Mouse (Mus musculus) Patski (cell line): ENCODE results near the gene Des. TPM values are rescaled to one million over a fixed set of nuclear protein-coding genes. Genes with fewer than 3 reads are reported as not detected.

ENCODE experiments used
- ATAC-seq: fragments of 100-300 bp; one replicate; pipeline ENCODE4 v1.8.0; 2021
- CTCF ChIA-PET: fragments of 350-600 bp; sonication (Branson Sonifier 250); formaldehyde crosslinking; loops from one replicate; lab custom pipeline; 2022; ENCODE audit warnings: inconsistent platforms; lab: Charles Lee
- POLR2A ChIA-PET: fragments of 350-600 bp; sonication (Branson Sonifier 250); formaldehyde crosslinking; loops from one replicate; lab custom pipeline; 2022; ENCODE audit warnings: antibody characterized with exemption, inconsistent platforms; lab: Charles Lee
- DNase-seq: peaks from one replicate; pipeline ENCODE4 v3.0.0-alpha.2; 2011; ENCODE audit warnings: low read depth, low spot score
- H3K27me3 ChIP-seq: fragments of 371-371 bp; one replicate; pipeline ENCODE4 v1.5.1; 2021
- CTCF ChIP-seq: fragments of 100-300 bp; IDR thresholded peaks from one replicate; pipeline ENCODE4 v1.5.1; 2021
- in situ Hi-C: fragments of 300-500 bp; cut with MboI; formaldehyde crosslinking; loops from 3 replicates; pipeline ENCODE4 v1.11.1; 2018; ENCODE audit warnings: low pct_unique_long_range_greater_than_20kb, mixed read lengths
- polyA plus RNA-seq: library from polyadenylated mRNA; unstranded; gene quantifications from one replicate; pipeline ENCODE4 v1.2.3, GENCODE M21; 2021

Des gene
- polyA plus RNA-seq, result 0.23 TPM

DNA sequence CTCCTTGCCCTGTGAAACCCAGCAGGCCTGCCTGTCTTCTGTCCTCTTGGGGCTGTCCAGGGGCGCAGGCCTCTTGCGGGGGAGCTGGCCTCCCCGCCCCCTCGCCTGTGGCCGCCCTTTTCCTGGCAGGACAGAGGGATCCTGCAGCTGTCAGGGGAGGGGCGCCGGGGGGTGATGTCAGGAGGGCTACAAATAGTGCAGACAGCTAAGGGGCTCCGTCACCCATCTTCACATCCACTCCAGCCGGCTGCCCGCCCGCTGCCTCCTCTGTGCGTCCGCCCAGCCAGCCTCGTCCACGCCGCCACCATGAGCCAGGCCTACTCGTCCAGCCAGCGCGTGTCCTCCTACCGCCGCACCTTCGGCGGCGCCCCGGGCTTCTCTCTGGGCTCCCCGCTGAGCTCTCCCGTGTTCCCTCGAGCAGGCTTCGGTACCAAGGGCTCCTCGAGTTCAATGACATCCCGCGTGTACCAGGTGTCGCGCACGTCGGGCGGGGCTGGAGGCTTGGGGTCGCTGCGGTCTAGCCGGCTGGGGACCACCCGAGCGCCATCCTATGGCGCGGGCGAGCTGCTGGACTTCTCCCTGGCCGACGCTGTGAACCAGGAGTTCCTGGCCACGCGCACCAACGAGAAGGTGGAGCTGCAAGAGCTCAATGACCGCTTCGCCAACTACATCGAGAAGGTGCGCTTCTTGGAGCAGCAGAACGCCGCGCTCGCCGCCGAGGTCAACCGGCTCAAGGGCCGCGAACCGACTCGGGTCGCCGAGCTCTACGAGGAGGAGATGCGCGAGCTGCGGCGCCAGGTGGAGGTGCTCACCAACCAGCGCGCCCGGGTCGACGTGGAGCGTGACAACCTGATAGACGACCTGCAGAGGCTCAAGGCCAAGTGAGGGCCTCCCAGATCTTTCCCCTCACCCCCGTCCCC is at the start of gene Des:
Gene Des, plus strand, starts transcription at position 218 of the 920 bp plus-strand sequence.
- TF ChIP-seq CTCF, result no peak
- POLR2A ChIA-PET, result no interaction called here
- in situ Hi-C loops, result no loop called here
- CTCF ChIA-PET, result interaction anchor here (1.2 to 1.8 kb wide), 2 partner anchors 10 to 17 kb away, joined by 4 to 5 read pairs; no protein-coding TSS in a partner anchor
- ATAC-seq (no peak), DNase-seq (no peak)
- H3K27me3 ChIP-seq, result no peaks in the 10 kb centered on the region

DNA sequence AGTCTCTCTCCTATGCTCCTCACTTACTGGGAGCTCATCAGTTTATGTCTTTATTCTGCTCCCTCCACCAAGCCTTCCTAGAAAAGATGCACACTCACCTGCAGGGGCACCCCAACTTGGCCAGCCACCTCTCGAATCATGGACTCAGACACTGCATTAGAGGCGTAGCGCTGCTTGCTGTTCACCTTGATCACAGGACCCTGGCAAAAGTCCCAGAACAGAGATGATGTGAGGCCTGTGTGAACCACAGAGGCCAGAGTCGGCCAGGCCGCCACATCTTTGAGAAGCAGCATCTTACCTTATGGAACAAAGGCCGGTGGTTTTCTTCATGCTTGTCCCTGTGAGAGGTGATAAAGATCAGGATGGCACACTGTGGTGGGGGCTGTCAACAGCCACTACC is 48.4 kb upstream of the Des start:
- ChIA-PET POLR2A (no interaction called here), CTCF (interaction anchor here (1.5 kb wide), 1 partner anchor 9 kb away, joined by 4 read pairs; no protein-coding TSS in a partner anchor)
- in situ Hi-C loops, result no loop called here
- no peak for TF ChIP-seq CTCF
- no peak for DNase-seq
- no peak for ATAC-seq
- H3K27me3 ChIP-seq, result no peaks in the 10 kb centered on the region

DNA sequence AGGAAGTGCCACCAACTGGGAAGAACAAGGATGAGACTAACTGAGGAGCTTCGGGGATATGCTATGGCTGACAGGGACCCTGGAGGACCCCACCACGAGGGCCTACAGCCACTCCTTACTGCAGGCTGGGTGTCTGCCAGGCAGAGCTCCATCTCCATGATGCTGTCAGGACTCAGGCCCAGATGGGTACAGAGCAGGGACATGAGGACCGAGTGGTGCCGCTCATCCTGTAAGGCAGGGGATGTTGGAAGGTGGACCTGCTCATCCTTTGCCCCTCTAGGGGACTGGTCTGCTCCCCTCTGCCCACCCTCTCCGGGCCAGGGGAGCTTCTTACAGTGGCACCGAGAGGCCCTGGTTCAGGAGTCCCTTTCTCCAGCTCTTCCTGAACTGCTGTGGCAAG is 45.1 kb upstream of the Des start:
- DNase-seq, result no peak
- no peak for TF ChIP-seq CTCF
- no peak for ATAC-seq
- no peaks in the 10 kb centered on the region for H3K27me3 ChIP-seq
- ChIA-PET CTCF (no interaction called here), POLR2A (no interaction called here)
- in situ Hi-C loops, result no loop called here

DNA sequence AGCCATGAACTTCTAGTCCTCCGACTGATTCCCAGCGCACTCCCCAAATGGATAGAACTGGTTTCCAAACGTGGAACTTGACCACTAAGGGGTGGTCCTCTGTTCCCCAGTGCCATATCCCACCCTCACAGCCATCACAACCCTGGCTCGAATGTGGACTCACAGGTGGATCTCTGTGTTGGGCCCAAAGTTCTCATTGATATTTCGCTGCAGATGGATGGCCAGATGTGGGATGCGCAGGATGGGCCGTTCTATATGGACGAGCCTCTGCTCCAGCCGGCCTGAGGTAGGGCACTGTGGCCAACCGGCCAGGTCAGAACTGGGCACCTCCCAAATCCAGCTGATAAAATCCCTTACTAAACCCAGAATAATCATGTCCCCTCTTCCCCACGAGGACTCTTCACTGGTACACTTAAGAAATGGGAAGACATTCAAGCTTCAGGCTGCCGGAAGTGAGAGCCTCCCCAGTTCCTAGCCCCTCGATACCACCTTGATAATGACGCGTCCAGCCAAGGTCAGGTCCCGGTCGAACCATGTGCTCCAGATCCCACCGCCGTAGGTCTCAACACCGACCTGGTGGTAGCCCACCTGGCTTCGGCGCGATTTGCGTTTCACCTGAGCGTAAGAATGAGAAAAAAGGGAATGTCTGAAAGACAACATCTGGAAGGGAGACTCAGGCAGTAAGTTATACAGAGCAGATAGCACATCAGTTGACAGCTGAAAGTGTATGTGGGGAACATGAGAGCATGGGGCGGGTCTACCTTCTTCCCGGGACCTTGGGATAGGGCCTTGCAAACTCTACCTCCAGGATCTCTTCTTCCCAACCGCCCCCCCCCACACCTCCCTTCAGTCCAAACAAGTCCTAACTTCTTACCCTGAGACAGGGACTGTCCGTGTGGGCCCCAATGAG is 44.4 kb upstream of the Des start:
- no peak for TF ChIP-seq CTCF
- ATAC-seq, result no peak
- no peak for DNase-seq
- in situ Hi-C loops, result no loop called here
- CTCF ChIA-PET, result no interaction called here
- POLR2A ChIA-PET, result no interaction called here
- H3K27me3 ChIP-seq, result no peaks in the 10 kb centered on the region

DNA sequence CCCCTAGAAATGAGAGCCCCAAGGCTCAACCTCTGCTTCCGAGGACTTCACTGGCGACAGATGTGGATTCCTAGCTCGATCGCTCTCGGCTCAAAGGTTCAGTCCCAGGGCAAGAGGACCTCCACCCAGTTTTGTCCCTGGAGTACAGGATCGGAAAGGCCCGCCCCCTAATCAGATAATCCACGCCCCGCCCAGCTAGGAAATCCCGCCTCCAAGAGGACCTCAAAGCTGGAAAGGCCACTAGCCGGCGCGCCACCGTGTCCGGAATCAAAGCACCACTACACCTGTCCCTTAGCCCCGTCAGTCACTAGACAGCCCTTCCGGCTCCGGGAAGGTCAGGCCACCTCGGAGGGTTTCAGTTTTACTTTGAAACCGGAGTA is 43.3 kb upstream of the Des start:
- peak; percentile 45 for ATAC-seq
- ChIA-PET POLR2A (no interaction called here), CTCF (interaction anchor here (1.6 to 2.5 kb wide), 3 partner anchors 13 to 151 kb away, joined by 5 to 22 read pairs (median 7); no protein-coding TSS in a partner anchor)
- in situ Hi-C loops, result no loop called here
- DNase-seq, result peak; percentile 27
- no peak for TF ChIP-seq CTCF
- no peaks in the 10 kb centered on the region for H3K27me3 ChIP-seq

DNA sequence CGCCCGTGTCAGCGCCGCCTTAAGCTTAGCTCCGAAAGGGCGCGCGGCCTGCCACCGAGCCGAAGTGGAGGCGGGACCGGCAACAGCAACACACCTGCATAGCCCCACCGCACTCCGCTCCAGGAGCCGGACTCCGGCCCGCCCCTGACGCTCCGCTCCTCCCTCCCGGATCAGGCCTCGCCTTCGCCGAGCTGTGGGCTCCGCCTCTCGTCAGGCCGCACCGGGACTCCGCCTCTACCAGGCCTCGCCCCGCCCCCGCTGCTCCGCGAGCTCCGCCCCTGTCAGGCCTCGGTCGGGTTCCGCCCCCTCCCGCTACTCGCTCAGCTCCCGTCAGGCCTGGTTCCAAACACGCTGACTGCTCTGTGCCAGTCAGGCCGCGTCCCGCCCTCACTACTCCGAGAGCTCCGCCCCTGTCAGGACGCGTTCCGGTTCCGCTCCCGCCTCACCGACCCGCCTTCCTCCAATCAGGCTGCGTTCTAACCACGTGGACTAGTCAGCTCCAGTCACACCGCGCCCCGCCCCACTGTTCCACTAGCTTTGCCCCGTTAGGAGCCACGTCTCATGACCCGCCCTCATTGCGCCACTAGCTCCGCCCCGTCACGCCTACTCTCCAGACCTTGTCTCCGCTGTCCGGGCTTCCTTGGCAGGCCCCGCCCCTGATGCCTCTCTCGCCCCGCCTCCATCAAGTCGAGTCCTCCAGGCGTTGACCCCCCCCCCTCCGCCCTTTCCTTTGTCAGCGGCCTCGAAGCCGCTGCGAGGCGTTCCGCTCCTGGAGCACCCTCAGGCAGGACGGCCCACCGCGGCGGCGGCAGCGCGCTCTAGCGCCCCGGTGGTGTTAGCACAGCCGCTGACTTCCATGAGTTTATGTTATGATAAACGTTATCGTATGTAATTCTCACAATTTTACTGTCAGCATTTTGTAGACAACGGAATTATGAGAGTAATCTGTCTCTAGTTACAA is 42.6 kb upstream of the Des start, which contains the start of gene Dnpep:
Gene Dnpep, minus strand, starts transcription at position 750 of the 961 bp plus-strand sequence.
- CTCF ChIA-PET, result interaction anchor here (1.6 to 2.5 kb wide), 3 partner anchors 12 to 150 kb away, joined by 5 to 22 read pairs (median 7); no protein-coding TSS in a partner anchor
- no peak for TF ChIP-seq CTCF
- ATAC-seq (peak; percentile 93), DNase-seq (peak; percentile 99)
- H3K27me3 ChIP-seq, result no peaks in the 10 kb centered on the region
- POLR2A ChIA-PET, result interaction anchor here (0.8 kb wide), 1 partner anchor 148 kb away, joined by 4 read pairs; no protein-coding TSS in a partner anchor
- in situ Hi-C loops, result no loop called here

DNA sequence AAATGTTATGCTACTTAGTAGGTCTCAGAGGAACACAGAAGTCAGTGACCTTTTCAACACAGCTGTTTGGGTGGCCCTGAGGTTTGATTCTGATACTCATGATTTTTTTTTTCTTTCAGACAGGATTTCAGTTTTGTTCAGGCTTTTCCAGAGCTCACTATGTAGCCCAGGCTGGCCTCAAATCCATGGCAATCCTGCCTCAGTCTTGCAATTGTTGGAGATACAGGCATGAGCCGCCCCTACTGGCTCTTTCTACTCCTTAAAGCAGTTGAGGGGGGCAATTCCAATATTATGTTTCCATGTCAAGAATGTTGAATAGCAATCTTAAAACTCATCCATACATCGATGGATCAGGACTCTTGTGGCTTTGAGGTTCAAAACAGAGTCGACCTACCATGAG is 41.8 kb upstream of the Des start:
- DNase-seq (no peak), ATAC-seq (no peak)
- ChIA-PET CTCF (interaction anchor here (0.9 to 2.5 kb wide), 2 partner anchors 11 to 145 kb away, joined by 3 to 22 read pairs; no protein-coding TSS in a partner anchor), POLR2A (interaction anchor here (0.6 to 0.8 kb wide), 2 partner anchors 140 to 148 kb away, joined by 3 to 4 read pairs; no protein-coding TSS in a partner anchor)
- no peaks in the 10 kb centered on the region for H3K27me3 ChIP-seq
- no peak for TF ChIP-seq CTCF
- in situ Hi-C loops, result no loop called here

DNA sequence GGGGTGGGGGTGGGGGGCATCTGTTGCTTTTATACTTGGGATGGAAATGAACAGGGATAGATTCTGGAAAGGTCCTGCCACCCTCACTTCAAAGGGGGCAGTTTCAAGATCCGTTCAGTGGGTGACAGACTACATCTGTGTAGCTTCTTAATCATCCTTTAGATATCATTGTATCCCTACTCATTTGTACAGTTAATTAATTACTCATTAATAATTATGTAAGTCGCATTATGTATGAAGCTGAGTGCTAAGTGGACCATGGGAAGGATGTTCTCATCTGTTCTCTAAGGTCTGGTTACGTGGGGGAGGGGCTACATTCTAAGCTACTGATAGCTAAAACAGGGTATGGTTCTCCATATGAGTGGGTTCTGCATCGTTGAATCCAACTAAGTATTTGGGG is 41.4 kb upstream of the Des start:
- in situ Hi-C loops, result no loop called here

DNA sequence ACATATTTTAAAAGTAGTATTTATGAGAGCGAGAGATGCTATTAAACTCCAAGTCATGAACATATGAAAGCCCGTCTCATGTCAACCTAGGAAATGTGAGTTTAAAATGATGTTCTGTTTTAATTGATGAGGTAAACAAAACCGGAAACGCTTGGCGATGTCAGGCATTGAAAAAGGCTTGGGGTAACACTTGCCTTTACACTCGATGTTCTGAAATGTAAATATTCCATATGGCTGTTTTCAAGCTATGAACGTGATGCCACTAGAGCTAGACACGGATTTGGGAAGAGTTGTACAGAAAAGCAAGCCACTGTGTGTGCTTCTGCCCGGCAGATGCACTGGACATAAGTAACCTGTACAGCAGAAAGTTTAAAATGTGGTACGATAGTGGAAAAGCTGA is 41.0 kb upstream of the Des start:
- no peak for ATAC-seq
- ChIA-PET POLR2A (no interaction called here), CTCF (interaction anchor here (0.7 to 2.5 kb wide), 3 partner anchors 10 to 144 kb away, joined by 3 to 22 read pairs (median 3); no protein-coding TSS in a partner anchor)
- no peak for TF ChIP-seq CTCF
- no peak for DNase-seq
- H3K27me3 ChIP-seq, result no peaks in the 10 kb centered on the region
- in situ Hi-C loops, result no loop called here

More for the DNA sequence above, 41.4 kb upstream of the Des start:
- DNase-seq, result no peak
- TF ChIP-seq CTCF, result no peak
- POLR2A ChIA-PET, result interaction anchor here (0.6 kb wide), 1 partner anchor 140 kb away, joined by 3 read pairs; no protein-coding TSS in a partner anchor
- no peak for ATAC-seq
- no peaks in the 10 kb centered on the region for H3K27me3 ChIP-seq
- CTCF ChIA-PET, result interaction anchor here (0.9 to 2.5 kb wide), 2 partner anchors 11 to 144 kb away, joined by 3 to 22 read pairs; no protein-coding TSS in a partner anchor
